Mouse (Mus musculus): Measurements from ENCODE around the gene Bmf.

The Bmf gene

DNA sequence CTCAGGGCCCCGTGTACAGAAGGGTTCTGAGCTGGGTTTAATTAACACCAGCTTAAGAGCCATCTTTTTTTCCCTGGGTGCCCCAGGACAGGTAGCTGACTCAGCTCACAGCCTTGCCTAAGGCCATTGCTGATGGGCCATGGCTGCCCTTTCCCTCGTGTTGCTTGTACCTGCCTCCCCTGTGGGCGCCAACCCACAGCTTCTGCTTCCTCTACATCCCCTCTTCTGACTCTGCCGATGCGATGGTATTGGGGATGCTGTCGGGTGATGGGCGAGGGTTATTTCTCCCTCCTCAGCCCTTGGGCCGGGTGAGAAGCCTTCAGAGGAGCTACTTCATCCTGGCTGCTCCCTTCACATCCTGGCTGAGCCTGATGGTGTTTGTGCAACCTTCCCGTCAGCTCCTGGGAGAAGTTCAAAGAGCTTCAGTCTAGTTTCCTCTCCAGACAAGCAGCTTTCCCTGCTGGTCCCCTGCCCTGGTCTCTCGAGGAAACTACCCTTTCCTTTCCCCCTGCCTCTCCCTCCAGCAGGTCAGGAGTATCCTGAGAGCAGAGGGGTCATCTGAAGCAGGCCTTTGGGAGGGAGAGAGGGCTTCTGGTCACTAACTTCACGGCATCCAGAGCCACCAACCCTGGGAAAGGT, 37.6 kb downstream of the Bmf start:
- DNase-seq: no peak

DNA sequence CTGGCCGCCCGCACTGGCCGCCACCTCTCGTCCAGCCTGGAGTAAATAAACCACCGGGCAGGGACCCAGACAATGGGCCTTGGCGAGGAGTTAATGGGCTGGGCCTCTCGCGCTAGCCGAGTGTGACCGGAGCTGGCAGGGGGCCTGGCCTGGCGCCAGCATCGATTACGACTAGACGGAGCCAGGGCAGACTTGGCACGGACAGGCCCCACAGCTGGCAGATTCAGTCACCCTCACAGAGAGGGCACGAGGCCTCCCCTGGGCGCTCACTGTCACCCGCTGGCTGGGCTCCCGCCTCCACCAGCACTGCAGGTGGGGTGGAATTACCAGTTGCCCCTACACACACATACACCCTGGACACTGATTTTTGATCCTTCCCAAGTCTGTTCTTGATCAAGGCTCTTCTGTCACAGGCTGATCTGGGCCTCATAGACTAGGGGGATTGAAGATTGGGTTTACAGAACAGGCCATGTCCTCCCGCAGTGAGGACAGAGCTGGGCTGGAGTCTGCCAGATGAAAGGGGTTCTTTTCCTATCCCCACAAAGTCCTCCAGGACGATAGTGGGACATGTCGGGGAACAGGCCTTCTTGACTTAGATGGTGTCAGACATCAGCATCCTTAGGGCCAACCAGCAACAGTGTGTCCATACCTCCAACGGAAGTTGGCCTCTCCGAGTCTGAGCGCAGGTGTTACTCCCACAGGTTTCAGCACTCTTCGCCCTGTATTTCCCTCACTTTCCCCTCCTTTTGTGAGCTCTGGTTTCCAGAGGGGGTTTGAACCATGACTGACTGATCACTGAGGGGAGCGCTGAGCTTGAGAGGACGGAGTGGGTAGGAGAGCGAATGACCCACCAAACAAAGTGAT, 38.8 kb downstream of the Bmf start:
- DNase-seq: no peak

DNA sequence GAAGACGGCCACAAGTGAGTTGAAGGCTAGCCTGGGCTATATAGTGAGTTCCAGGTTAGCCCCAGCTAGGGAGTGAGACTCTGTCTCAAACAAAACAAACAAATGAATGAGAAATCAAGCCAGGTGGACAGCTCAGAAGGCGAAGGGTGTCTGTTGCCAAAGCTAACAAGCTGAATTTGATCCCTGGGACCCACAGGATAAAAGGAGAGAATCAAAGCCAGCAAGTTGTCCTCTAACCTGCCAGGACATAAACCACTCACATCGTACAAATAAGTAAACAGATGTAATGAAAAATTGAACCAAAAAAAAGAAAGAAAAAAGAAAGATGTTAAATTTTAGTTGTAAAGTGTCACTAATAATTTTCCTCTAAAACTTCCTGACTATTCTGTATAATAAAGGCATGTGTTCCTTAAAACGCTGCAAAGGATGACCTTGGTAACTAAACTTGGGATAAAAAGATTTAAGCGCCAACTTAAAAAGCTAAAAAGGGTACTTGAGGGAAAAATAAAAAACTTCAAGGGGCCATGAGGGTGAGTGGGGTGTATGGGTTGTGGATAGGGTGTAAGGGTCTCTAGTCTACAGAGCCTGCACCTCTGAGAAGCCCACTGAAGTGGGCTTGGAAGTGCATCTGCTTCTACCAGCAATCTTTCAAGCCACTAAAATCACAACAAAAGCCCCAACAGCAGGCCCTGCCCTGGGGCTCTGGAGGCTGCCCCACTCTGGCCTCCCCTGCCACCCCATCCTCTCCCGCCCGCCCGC, 39.6 kb downstream of the Bmf start:
- no peak for DNase-seq

DNA sequence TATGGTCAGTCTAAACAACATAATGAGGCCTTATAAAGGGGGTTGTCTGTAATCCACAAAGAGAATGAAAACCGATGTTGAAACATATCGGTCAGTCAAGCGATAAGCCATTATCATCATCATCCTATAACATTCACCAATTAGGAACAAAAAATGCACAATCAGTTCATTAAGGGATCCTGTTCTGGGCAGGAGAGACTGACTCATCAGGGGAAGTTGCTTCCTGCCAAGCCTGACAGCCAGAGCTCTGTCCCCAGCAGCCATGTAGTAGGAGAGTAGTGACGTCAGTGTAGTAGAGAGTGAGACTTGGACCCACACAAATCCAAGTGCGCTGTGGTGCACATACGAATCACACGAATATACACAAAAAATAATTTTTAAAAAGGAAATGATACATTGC, 42.4 kb downstream of the Bmf start:
- DNase-seq: no peak

DNA sequence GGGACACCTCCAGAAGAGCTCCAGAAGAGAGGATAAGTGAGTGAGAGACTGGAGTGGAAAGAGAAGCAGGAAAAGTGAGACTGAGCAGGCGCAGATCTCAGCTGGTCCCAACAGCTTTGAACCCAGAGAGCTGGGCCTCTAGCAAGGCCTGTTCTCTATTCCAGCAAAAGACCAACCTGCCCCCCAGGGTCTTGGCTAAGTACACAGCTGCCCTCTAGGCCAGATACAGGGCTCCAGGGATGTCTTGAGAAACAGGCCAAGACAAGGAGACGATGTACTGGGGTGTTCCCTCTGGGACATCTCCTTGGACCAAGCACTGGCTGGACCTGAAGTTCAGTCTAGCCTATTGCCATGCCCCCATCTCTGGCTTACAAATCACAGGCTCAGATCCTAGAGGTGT, 49.3 kb downstream of the Bmf start:
- DNase-seq: peak; percentile 60

DNA sequence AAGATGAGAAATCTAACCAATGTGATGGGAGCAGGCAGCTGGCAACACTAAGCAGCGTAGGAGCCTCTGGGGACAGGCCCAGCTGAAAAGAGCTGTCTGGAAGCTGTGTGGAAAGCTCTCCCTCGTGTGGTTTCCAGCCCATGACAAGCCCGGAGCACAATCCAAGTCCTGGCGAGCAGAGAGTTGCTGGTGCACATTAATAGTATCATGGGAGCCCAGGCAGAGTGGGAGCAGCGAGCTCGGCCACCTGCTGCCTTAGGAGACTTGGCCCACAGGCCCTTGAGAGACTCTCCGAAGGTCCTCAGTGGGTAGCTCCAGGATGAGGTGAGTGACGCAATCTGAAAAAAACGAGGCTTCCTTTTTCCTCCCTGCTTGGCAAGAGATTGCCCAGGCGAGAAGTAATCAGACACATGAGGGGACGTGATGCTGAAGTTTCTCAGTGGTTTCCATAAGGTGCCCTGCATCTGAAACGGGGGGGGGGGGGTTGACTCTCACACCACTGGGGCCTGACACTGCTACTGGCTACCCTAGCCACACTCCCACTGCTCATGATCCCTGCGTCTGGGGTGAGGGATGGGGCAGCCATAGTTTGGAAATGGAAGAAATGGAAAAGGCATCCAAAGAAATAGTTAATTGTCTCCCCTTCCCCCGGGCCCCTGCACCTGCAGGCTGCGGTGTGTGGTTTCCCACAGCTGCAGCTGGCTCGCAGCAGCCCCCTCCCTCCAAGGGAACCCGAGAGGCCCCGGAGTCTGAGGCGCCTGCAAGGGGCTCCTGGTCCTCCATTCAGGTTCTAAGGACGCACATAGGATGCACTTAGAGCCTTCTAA, 50.1 kb downstream of the Bmf start:
- DNase-seq: peak; percentile 96

DNA sequence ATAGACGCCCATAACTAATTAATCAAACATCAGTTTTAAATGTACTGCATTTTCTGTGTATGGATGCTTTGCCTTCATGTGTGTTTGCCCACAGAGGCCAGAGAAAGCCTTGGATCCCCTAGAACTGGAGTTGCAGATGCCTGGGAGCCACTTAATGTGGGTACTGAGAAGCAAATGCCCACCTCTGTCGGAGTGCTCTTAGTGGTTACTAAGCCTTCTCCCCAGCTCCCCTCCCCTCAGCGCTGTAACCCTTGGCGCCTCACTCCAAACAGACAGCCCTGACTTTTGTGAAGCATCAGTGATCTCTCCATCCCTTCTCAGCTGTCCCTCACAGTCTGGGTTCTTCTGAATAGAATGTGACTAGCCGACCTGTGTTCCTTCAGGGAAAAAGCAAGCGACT, 51.0 kb downstream of the Bmf start:
- peak; percentile 75 for DNase-seq

DNA sequence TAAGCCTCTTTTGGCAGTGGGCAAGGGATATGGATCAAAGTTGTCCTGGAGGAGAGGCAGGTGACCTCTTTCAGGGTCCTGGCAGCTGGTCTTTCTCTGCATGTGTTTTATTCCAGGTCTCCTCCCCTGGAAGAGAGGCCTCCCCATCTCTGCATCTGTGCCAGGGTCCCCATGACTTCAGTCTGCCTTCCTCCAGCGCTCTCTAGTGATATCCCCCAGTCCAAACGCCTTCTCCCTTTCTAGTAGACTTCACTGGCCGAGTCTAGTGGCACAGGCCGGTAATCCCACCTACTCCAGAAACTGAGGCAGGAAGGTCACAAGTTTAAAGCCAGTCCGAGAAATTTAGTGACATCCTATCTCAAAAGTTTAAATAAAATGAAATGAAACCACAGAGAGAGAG, 51.6 kb downstream of the Bmf start:
- DNase-seq: peak; percentile 58

DNA sequence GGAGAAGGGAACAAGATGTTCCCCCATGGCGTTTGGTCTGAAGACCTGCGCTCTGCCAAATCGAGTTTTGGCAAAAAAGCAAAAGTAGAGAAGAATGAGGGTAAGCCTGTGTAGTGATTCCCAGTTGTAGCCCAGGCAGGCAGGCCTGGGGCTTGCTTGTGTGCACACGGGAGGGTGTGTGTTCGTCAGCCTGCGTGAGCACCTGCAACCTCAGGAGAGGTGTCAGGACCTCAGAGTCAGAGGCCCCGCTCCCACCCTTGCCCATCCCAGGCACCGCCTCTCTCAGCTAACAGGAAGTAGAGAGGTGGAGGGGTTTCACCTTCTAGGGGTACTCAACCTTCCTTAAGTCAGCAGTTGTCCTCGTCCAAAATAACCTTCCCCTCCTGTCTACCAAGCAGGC, 54.5 kb downstream of the Bmf start:
- peak; percentile 88 for DNase-seq

DNA sequence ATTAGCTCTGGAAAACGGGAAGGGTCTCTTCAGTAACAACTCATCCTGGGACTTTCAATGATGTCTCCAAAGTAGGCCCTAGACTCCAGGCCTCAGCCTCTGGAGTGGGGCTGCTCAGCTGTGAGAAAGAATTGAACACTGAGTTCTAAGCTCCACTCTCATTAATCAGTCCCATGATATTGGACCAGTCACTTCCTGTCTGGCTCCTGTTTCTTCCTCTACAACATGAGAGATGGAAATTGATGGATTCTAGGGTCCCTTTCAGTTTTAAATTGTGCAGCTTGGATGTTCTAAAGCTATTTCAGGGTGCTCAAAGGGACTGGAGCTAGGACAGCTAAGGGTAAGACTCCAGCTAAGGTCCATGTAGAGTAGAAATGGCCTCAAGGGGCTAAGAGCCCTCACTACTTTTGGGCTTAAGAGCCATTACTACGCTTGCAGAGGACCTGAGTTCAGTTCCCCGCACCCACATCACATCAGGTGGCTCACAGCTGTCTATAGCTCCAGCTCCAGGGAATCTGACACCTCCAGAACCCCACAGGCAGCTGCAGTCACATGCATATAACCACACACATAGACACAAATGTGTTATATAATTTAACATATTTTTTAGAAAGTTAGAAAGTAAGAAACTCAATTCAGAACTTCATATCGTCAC, 57.6 kb downstream of the Bmf start:
- peak; percentile 76 for DNase-seq

DNA sequence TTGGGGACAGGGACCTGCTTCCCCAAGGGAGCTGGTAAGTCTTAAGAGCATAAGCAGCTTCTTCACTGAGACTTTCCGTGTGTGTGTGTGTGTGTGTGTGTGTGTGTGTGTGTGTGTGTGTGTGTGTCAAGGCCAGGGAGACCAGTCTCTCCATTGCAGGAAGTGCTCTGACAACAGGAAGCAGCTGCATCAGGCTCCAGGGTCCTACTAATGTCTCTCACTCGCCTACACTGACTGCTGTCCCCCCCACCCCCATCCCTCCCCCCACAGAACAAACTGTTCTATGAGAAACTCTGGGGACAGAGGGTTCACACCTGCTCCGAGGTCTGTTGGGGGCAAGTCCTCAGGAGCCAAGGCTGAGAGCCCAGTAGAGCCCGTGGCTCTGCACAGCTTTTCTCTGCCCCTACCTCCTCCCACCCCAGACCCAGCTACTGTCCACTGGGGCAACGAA, 58.2 kb downstream of the Bmf start:
- DNase-seq: peak; percentile 85

DNA sequence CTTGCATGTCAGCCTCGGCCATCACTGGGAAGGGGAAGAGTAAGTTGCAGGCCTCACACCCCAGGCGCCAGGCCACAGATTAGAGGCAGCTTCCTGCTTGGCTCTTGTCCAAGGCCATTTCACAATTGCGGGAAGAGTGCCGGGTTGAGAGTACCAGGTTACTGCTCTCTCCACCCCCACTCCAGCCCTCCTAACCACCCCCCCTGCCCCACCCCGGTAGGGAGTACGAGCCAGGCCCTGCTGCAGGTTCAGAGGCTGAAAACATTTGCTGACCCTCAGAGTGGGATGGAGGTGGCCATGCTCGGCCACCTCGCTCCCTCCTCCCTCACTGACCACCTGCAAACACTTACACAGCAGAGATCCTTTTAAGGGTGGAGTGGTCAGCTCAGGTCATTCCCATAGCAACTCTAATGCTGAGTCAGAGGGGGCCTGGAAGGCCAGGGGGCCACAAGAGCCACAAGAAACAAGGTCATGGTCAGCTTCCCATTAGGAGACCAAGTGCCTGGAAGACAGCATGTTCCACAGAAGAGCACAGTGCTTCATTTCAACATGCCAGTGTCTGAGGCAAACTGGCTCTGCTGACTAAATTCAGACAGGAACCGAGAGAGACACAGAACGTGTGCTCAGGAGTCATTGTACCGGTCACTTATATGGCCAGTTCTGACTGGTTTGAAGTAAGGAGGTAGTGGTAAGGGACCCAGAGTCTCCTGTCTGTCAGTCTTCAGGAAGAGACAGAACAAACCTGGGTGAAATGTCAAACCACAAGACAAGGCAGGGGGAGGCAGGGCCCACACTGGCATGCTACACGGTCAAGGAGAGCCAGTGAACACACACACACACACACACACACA, 59.0 kb downstream of the Bmf start:
- DNase-seq: peak; percentile 70

DNA sequence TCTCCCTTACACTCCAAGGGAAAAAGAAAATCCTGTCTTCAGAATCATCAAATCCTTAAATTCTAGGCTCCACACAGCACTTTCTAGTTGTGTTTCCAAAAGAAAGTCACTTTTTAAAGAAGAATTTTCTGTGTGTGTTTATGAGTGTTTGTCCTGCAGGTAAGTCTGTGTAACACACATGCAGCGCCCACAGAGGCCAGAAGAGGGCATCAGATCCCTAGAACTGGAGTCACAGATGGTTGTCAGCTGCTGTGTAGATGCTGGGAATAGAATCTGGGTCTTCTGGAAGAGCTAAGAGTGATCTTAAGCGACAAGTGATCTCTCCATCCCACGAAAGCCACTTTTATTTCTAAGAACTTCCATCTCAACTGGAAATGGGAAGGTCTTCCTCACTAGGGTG, 61.7 kb downstream of the Bmf start:
- DNase-seq: peak; percentile 86

DNA sequence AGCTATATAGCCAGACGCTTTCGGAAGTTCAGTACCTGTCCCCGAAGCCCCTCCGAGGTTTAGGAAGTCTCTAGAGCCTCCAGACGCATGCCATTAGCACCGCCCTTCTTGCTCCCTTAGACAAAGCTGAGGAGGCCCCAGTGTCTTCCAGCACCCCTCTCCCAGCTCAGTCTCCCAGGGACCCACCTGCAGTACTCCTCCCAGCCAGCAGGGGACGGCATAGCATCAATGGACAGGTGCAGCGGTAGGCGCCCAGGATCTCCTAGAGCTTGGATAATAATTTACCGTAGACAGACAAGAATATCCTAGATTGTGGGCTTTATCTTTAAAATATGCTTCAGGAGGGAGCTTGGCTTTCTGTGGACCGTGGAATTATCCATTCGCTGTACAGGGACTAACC, 62.6 kb downstream of the Bmf start:
- peak; percentile 94 for DNase-seq

DNA sequence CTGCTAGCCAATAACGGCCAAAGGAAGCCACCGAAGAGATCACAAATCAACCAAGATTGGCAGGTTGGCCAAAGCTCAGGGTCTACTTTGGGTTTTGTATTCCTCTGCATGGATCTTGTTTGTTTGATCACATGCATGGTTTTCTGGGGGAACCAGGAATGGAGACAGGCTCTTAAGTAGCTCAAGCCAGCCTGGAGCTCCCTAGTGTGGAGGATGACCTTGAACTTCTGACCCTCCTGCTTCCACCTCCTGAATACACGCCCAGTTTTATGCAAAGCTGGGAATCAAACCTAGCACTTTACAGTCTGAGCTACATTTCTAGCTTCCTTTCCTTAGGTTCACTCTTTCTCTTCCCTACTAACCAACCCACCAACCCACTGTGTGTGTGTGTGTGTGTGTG, 64.1 kb downstream of the Bmf start:
- DNase-seq: no peak

DNA sequence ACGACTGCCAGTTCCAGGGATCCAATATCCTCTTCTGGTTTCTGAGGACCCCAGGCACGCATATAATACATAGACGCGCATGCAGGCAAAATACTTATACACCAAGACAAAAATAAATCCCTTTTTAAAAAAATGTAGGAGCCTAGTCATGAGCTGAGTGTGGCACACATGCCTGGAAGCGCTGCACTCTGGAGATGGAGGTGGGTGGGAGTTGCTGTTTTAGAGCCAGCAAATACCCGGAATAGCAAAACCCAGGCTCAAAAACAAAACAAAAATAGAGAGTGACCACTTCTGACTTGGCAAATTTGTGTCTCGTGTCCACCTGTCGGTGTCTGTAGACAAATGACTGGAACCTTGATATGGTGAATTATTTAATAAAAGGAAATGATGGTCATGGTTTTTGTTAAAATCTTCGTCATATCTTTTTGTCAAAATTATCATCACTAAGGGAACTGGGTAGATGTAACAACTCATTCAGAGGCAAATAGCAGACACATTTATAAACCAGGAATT, 65.0 kb downstream of the Bmf start:
- DNase-seq: no peak

DNA sequence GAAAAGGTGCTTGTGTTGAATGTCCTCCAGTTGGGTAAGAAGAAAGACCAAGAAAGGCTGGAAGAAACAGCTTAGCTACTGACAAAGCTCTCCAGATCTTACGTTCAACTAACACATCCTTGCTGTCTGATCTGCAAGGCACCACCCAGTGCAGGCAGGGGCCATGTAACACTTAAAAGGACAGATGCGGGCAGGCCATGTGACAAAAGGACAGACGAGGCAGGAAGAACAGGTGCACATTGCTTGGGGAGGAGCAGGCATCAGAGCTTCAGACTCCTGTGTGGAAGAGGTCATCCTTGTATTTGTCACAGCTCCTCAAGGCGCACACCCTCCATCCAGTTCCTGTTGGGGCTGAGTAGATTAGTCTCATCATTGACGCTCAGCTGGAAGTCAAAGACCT, 66.5 kb downstream of the Bmf start:
- DNase-seq: peak; percentile 58

DNA sequence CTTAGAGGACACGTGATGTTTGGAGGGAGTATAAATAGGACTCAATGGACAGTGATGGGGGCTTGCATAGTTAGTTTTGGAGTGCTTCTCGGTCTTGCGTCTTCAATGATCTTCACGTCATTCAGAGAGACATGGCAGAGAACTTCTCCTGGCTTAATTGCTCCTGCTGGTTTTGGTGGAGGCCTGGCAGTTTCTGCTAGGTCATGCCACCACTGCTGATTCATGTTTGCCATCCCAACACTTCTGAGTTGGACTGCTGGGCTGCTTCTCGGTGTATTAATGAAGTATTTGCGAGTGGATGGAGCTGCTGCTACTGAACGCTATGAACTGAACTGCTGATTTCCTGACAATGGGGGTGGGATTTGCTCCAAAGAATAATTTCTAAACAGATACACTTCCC, 68.6 kb downstream of the Bmf start:
- no peak for DNase-seq

DNA sequence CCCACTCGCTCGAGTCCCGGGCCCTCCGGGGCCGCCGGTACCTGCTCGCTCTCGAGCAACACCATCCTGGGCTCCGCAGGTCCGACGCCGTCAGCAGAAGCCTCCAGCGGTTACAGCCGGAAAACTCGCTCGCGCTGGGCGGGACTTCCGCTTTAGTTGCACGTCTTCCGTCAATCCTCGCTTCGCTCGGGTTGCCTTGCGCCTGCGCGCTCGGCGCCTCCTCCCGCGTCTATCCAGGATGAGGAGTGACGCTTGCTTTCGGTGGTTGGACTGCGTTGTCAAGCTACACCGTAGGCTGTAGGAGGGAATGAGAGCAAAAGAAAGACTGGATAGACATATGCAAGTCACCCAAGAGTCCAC, 70.0 kb downstream of the Bmf start, which contains the start of gene Srp14:
Gene Srp14, minus strand, starts transcription at position 162 of the 360 bp plus-strand sequence.
- peak; percentile 95 for DNase-seq

DNA sequence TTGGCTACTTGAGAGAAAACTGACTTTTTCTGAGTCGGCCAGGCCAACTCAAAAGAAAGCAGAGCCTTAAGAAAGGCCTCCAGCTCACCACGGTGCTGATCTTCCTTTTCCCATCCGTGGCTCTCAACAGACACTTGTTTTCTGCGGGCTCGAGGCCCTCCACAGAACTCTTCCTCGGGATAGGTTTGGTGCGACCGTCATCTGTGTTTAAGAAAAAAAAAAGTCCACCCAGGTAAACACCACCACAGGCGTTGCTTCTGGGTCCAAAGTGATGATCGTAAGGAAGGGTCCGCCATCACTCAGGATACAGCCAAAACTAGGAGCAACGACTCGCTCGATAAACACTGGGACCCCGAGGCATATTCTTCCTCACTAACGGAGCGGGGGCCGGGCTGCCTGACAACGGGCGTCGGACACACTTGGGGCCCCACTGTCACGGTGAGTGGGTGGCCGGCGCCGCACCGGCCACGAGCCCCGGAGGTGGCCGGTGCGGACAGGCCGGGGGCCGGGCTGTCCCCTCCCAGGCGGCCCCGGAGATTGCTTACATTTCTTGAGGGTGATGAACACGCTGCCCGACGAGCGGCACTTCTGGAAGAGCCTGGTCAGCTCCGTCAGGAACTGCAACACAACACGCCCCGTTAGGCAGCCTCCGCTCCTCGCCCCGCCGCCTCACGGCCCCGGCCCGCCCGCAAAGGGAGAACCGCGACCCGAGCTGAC, 70.5 kb downstream of the Bmf start:
- peak; percentile 10 for DNase-seq
